Mouse (Mus musculus) heart, embryonic 15.5 days (tissue): ENCODE data around the gene Hjurp. TPM values are rescaled to one million over a fixed set of nuclear protein-coding genes. Genes with fewer than 3 reads are reported as not detected.

Source experiments
- ATAC-seq: fragments of 200-750 bp; cut with Nextera tagmentation; replicated peaks from 2 replicates; pipeline ENCODE4 v1.8.0; 2017; ENCODE audit warnings: low read depth, moderate TSS enrichment; ENCODE audit not compliant: insufficient number of reproducible peaks, insufficient read depth, low FRiP score
- H3K27ac ChIP-seq: fragments of 300-500 bp; sonication (generic); 2 replicates; pipeline ENCODE4 v1.5.1; 2015; ENCODE audit warnings: mild to moderate bottlenecking, inconsistent platforms
- H3K27me3 ChIP-seq: fragments of 300-500 bp; sonication (generic); 2 replicates; pipeline ENCODE4 v1.6.1; 2015; ENCODE audit warnings: inconsistent platforms
- H3K36me3 ChIP-seq: fragments of 300-500 bp; sonication (generic); 2 replicates; pipeline ENCODE4 v1.6.1; 2015; ENCODE audit warnings: mild to moderate bottlenecking, inconsistent platforms
- H3K4me1 ChIP-seq: fragments of 300-500 bp; sonication (generic); replicated peaks from 2 replicates; pipeline ENCODE4 v1.6.1; 2015; ENCODE audit warnings: inconsistent platforms
- H3K4me2 ChIP-seq: fragments of 300-500 bp; sonication (generic); 2 replicates; pipeline ENCODE4 v1.6.1; 2015; ENCODE audit warnings: inconsistent platforms, mild to moderate bottlenecking, moderate library complexity
- H3K4me3 ChIP-seq: fragments of 300-500 bp; sonication (generic); 2 replicates; pipeline ENCODE4 v1.5.1; 2015; ENCODE audit warnings: mild to moderate bottlenecking, inconsistent platforms
- H3K9ac ChIP-seq: fragments of 300-500 bp; sonication (generic); 2 replicates; pipeline ENCODE4 v1.6.1; 2015; ENCODE audit warnings: mild to moderate bottlenecking, inconsistent platforms
- H3K9me3 ChIP-seq: fragments of 300-500 bp; sonication (generic); replicated peaks from 2 replicates; pipeline ENCODE4 v1.6.1; 2016; ENCODE audit warnings: inconsistent platforms
- WGBS: fragments of 180-500 bp; shearing (Covaris S2); methylation state at CpG from one replicate; pipeline ENCODE4 v1.1.7; 2015; ENCODE audit warnings: mixed read lengths; 5-methylcytosine and 5-hydroxymethylcytosine counted together
- polyA plus RNA-seq: library from polyadenylated mRNA; unstranded; fragments of >200 nt; fragmentation: Nextera tagmentation; extraction: Ambion mirVana; gene quantifications from 2 replicates; pipeline ENCODE4 v1.2.1, GENCODE M21; 2015

Gene Hjurp
- polyA plus RNA-seq, 1 experiment from 2014 or later: 93.4 TPM

DNA sequence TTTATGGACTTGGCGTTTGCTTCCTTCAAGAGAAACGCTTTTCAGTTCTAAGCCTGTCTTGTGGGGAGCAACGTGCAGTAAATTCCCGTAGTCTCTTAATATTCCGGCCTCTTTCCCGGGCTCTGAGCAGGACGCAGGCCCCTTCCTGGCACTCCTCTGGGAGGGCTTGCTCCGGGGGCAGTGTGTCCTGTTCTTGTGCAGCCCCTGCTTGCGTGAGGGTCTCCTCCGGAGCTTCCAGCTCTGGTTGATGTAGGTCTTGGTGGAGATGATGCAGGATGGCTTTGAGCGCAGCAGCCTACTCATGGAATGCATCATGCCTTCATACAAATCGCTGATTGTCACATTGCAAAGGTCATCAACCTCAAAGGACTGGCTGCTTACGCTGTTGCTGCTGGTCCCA is 11.3 kb downstream of the Hjurp start:
- ATAC-seq: no peak
- Histone ChIP-seq H3K27ac (no peak overlapping the region), H3K36me3 (peaks cover 85% of the 10 kb centered on the region), H3K4me3 (no peak overlapping the region), H3K9me3 (no peaks in the 10 kb centered on the region), H3K4me1 (peaks cover 8% of the 10 kb centered on the region), H3K4me2 (no peak overlapping the region), H3K9ac (no peak overlapping the region), H3K27me3 (no peaks in the 10 kb centered on the region)
- 88% methylated on average over 13 of the region's 13 CpGs for WGBS

GRCm38 (mm10) chr1:88264869-88265240 is 12.6 kb downstream of the Hjurp start:
- WGBS: 71% methylated on average over 4 of the region's 4 CpGs

DNA sequence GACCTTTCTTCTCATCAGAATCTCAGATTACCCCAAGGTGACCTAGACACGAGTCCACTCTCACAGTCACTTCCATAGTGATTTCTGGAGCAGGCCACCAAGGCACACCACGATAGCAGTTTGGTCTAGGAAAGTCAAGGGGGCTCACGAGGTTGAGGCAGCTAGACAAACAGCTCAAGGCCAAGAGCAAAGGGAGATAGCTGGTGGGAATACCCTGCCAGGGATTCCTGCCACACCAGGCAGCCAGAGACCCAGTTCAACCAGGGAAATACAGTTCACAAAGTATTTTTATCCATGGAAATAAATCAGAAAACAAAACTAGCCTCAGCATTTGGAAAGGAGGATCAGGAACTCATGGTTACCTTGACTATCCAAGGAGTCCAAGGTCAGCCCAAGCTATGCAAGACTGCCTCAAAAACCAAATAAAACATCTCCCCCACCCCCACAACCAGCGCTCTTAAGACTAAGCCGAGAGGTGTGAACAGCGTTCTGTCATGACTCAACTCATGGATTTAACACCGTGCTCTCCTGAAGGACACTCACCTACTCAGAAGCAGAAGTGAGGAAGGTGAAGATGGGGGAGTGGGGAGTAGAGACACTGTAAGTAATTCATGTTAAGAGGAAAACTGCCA is 13.1 kb downstream of the Hjurp start:
- Histone ChIP-seq H3K27ac (no peak overlapping the region), H3K9ac (no peak overlapping the region), H3K4me2 (no peak overlapping the region), H3K4me3 (no peak overlapping the region), H3K36me3 (peaks cover 84% of the 10 kb centered on the region), H3K4me1 (peaks cover 18% of the 10 kb centered on the region), H3K27me3 (no peaks in the 10 kb centered on the region), H3K9me3 (no peaks in the 10 kb centered on the region)
- WGBS: 74% methylated on average over 7 of the region's 7 CpGs
- ATAC-seq: no peak

More at GRCm38 (mm10) chr1:88264869-88265240, 12.6 kb downstream of the Hjurp start:
- H3K4me3 ChIP-seq: no peak overlapping the region
- no peak overlapping the region for H3K9ac ChIP-seq
- no peaks in the 10 kb centered on the region for H3K9me3 ChIP-seq
- peaks cover 13% of the 10 kb centered on the region for H3K4me1 ChIP-seq
- no peak overlapping the region for H3K27ac ChIP-seq
- ATAC-seq: no peak
- no peaks in the 10 kb centered on the region for H3K27me3 ChIP-seq
- H3K4me2 ChIP-seq: no peak overlapping the region
- peaks cover 89% of the 10 kb centered on the region for H3K36me3 ChIP-seq

DNA sequence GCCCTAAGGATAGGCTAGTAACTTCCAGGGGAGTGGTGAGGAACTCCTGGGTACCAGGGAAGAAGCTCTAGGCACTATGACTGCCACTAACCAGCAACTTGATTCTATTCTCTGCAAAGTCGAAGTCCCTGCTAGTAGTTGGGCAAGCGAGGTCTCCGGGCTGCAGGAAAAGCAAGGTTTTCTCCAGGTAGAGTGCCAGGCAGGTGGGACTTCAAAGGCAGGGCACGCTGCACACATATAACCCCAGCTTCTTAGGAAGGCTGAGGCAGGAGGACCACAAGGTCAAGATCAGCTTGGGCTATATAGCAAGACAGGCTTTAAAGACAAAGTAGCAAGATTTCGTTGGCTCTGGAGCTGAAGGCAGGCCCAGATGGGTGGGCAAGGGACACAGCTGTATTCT is 13.7 kb downstream of the Hjurp start:
- no peak for ATAC-seq
- no peak overlapping the region for H3K27ac ChIP-seq
- WGBS: 88% methylated on average over 5 of the region's 5 CpGs
- no peak overlapping the region for H3K4me3 ChIP-seq
- no peak overlapping the region for H3K9ac ChIP-seq
- peaks cover 79% of the 10 kb centered on the region for H3K36me3 ChIP-seq
- no peaks in the 10 kb centered on the region for H3K9me3 ChIP-seq
- no peaks in the 10 kb centered on the region for H3K27me3 ChIP-seq
- no peak overlapping the region for H3K4me2 ChIP-seq
- peaks cover 23% of the 10 kb centered on the region for H3K4me1 ChIP-seq

DNA sequence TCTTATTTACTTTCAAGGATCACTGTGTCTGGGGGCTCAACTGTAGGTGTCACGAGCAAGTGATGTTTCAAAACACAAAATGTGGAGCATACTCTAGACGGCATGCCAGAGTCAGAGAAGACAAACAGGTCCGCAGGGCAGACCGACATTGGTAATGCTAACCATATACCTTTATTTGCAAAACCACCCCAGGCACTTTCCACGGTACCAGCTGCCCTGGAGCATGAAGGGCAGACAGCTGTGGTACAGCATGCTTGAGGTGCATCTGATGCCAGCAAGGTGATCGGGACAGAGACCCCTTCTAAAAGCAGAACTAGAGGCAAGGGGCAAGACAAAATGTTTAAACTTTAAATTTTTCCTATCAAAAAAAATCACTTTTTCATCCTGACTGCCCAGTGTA is 14.5 kb downstream of the Hjurp start:
- Histone ChIP-seq H3K9ac (no peak overlapping the region), H3K27ac (no peak overlapping the region), H3K4me2 (no peak overlapping the region), H3K4me1 (peaks cover 23% of the 10 kb centered on the region), H3K4me3 (no peak overlapping the region), H3K27me3 (no peaks in the 10 kb centered on the region), H3K9me3 (no peaks in the 10 kb centered on the region), H3K36me3 (peaks cover 70% of the 10 kb centered on the region)
- no peak for ATAC-seq
- WGBS: 73% methylated on average over 6 of the region's 6 CpGs

DNA sequence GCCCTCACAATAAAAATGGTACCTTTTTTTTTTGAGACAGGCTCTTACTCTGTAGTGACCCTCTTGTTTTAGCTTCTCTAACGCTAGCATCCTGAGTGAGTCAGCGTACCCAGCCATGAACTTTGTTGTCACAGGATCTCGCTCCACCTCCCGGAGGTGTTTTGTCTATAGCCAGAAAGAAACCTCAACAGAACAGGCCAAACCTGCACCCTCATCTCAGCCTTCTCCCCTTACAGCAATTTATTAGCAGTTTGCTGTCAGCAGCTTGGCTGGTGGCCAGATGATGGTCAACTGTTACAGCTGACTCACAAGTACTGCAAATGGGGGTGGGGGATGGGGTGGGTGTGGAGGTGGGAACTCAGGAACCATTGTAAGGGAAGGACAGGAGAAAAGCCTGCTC is 15.2 kb downstream of the Hjurp start:
- H3K27ac ChIP-seq: no peak overlapping the region
- H3K27me3 ChIP-seq: no peaks in the 10 kb centered on the region
- H3K36me3 ChIP-seq: peaks cover 63% of the 10 kb centered on the region
- peaks cover 23% of the 10 kb centered on the region for H3K4me1 ChIP-seq
- WGBS: 64% methylated on average over 4 of the region's 4 CpGs
- H3K4me2 ChIP-seq: no peak overlapping the region
- H3K4me3 ChIP-seq: no peak overlapping the region
- H3K9ac ChIP-seq: no peak overlapping the region
- no peak; the same call in 1 of the 2 replicates for ATAC-seq
- no peaks in the 10 kb centered on the region for H3K9me3 ChIP-seq

DNA sequence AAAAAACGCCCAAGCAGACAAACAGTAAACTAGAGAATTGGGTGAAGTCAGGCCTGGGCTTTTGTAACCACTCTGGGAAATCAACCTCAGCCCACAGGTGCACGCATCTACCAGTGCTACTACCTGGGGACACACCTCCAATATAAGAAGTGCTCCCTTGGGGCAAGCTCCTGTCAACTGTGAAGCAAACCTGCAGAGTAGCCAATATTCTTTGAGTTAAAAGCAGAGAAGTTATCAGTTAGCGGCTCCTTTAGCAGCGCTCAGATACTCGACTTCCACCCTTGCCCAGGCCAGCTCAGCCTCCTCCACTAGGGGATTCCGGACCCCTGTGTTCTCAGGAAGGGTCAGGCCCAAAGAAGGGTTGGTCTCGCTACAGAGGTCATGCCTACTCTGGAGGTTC is 15.7 kb downstream of the Hjurp start:
- Histone ChIP-seq H3K4me3 (no peak overlapping the region), H3K9me3 (no peaks in the 10 kb centered on the region), H3K36me3 (peaks cover 58% of the 10 kb centered on the region), H3K4me1 (peaks cover 23% of the 10 kb centered on the region), H3K4me2 (no peak overlapping the region), H3K9ac (no peak overlapping the region), H3K27ac (no peak overlapping the region), H3K27me3 (no peaks in the 10 kb centered on the region)
- ATAC-seq: no peak
- 79% methylated on average over 7 of the region's 7 CpGs for WGBS

- peaks cover 23% of the 10 kb centered on the region for H3K4me1 ChIP-seq
- no peak overlapping the region for H3K27ac ChIP-seq
- H3K27me3 ChIP-seq: no peaks in the 10 kb centered on the region
- no peak overlapping the region for H3K4me2 ChIP-seq
- 0 out of 2 replicates have a peak, but pooled peaks cover 3% of the 10 kb centered on the region for H3K9me3 ChIP-seq
- WGBS: 82% methylated on average over 10 of the region's 10 CpGs
- ATAC-seq: no peak
- H3K9ac ChIP-seq: no peak overlapping the region
- peaks cover 49% of the 10 kb centered on the region for H3K36me3 ChIP-seq
- H3K4me3 ChIP-seq: no peak overlapping the region
Measured at GRCm38 (mm10) chr1:88260604-88261377, 16.6 kb downstream of the Hjurp start.

- no peak overlapping the region for H3K9ac ChIP-seq
- peaks cover 42% of the 10 kb centered on the region for H3K36me3 ChIP-seq
- no peak for ATAC-seq
- H3K4me3 ChIP-seq: no peak overlapping the region
- H3K4me2 ChIP-seq: no peak overlapping the region
- H3K27me3 ChIP-seq: no peaks in the 10 kb centered on the region
- H3K4me1 ChIP-seq: peaks cover 23% of the 10 kb centered on the region
- WGBS: 70% methylated on average over 6 of the region's 6 CpGs
- no peak overlapping the region for H3K27ac ChIP-seq
- 0 out of 2 replicates have a peak, but pooled peaks cover 3% of the 10 kb centered on the region for H3K9me3 ChIP-seq
Measured at GRCm38 (mm10) chr1:88260114-88260513, 17.3 kb downstream of the Hjurp start.

- ATAC-seq: no peak
- H3K4me1 ChIP-seq: peaks cover 23% of the 10 kb centered on the region
- H3K36me3 ChIP-seq: peaks cover 37% of the 10 kb centered on the region
- no peak overlapping the region for H3K9ac ChIP-seq
- 0 out of 2 replicates have a peak, but pooled peaks cover 3% of the 10 kb centered on the region for H3K9me3 ChIP-seq
- H3K4me3 ChIP-seq: no peak overlapping the region
- H3K4me2 ChIP-seq: no peak overlapping the region
- H3K27me3 ChIP-seq: no peaks in the 10 kb centered on the region
- H3K27ac ChIP-seq: no peak overlapping the region
- 69% methylated on average over 4 of the region's 4 CpGs for WGBS
Measured at GRCm38 (mm10) chr1:88259643-88260024, 17.8 kb downstream of the Hjurp start.

DNA sequence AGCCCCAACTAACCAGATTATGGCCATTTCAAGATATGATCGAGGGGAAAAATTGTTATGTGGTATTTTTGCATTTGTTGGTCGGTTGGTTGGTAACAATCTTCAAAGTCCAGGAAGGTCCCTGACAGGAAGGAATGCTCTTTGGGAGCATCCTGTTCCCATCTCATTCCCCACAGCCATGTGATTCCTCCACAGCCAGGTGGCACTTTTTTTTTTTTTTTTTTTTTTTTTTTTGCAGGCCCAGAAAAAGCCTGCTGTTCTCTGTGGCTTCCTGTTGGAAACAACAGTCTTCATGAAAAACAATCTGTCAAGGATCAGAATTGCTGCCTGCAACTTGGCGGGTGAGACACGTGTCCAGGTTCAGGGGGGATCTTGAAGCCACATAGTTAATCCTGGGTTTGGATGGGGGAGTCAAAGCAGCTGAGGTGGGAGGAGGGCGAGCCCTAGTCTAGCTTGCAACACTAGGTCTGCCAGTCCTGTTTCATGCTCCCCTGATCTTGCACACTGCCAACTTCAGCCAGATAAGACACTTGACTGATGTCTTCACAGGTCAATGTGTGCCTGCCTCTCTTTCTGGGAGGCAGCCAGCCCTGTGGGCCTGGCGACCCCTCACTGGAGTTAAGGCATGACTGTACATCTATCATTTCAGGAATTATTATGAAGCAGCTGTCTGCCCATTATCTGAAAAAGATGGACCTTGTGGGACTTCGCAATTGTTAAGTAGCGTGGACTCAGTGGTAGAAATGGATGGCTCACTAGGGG is 18.4 kb downstream of the Hjurp start:
- H3K4me3 ChIP-seq: no peak overlapping the region
- peaks cover 31% of the 10 kb centered on the region for H3K36me3 ChIP-seq
- H3K27me3 ChIP-seq: no peaks in the 10 kb centered on the region
- H3K9me3 ChIP-seq: 0 out of 2 replicates have a peak, but pooled peaks cover 3% of the 10 kb centered on the region
- 58% methylated on average over 8 of the region's 8 CpGs for WGBS
- no peak overlapping the region for H3K27ac ChIP-seq
- peaks cover 23% of the 10 kb centered on the region for H3K4me1 ChIP-seq
- ATAC-seq: 0 out of 2 replicates have a peak, but pooled peaks have one; percentile 0
- H3K9ac ChIP-seq: no peak overlapping the region
- no peak overlapping the region for H3K4me2 ChIP-seq
